Mouse (Mus musculus): ENCODE data around the gene Adamts1. TPM values are rescaled to one million over a fixed set of nuclear protein-coding genes. Genes with fewer than 3 reads are reported as not detected.
A peak's percentile ranks its signal among the peaks of the same experiment; 100 is the strongest.

Gene Adamts1
- total RNA-seq (2022): 10 to 100 TPM; 14.5 to 41.9 (median 15.6) TPM

GRCm38 (mm10) chr16:85802954-85803353, at the start of gene Adamts1:
Adamts1 (minus strand) TSS chr16:85803113.
- DNase-seq: peak; percentile 65

GRCm38 (mm10) chr16:85827066-85827465, 24.2 kb upstream of the Adamts1 start:
- no peak for DNase-seq

GRCm38 (mm10) chr16:85822330-85822916, 19.5 kb upstream of the Adamts1 start:
- DNase-seq: no peak

- DNase-seq: no peak
Observed at GRCm38 (mm10) chr16:85819808-85820458, 17.0 kb upstream of the Adamts1 start.

- DNase-seq: no peak
Observed at GRCm38 (mm10) chr16:85814116-85814515, 11.2 kb upstream of the Adamts1 start.

GRCm38 (mm10) chr16:85807626-85808025, 4.7 kb upstream of the Adamts1 start:
- no peak for DNase-seq

GRCm38 (mm10) chr16:85807072-85807471, 4.2 kb upstream of the Adamts1 start:
- DNase-seq: no peak

GRCm38 (mm10) chr16:85805581-85805980, 2.7 kb upstream of the Adamts1 start:
- DNase-seq: no peak

- peak; percentile 66 for DNase-seq
Observed at GRCm38 (mm10) chr16:85803613-85804551, 969 bp upstream of the Adamts1 start.

- DNase-seq: no peak
Observed at GRCm38 (mm10) chr16:85801971-85802811, 722 bp downstream of the Adamts1 start.

GRCm38 (mm10) chr16:85801252-85801651, 1.7 kb downstream of the Adamts1 start:
- peak; percentile 74 for DNase-seq

- DNase-seq: peak; percentile 92
Observed at GRCm38 (mm10) chr16:85800691-85801090, 2.2 kb downstream of the Adamts1 start.

GRCm38 (mm10) chr16:85799971-85800370, 2.9 kb downstream of the Adamts1 start:
- no peak for DNase-seq

GRCm38 (mm10) chr16:85798334-85798733, 4.6 kb downstream of the Adamts1 start:
- DNase-seq: no peak

GRCm38 (mm10) chr16:85797161-85797560, 5.8 kb downstream of the Adamts1 start:
- no peak for DNase-seq

- DNase-seq: no peak
Observed at GRCm38 (mm10) chr16:85795731-85796130, 7.2 kb downstream of the Adamts1 start.

- DNase-seq: no peak
Observed at GRCm38 (mm10) chr16:85793166-85793830, 9.6 kb downstream of the Adamts1 start.

- no peak for DNase-seq
Observed at GRCm38 (mm10) chr16:85781076-85781475, 21.8 kb downstream of the Adamts1 start.

- DNase-seq: no peak
Observed at GRCm38 (mm10) chr16:85779775-85780174, 23.1 kb downstream of the Adamts1 start.

- no peak for DNase-seq
Observed at GRCm38 (mm10) chr16:85772272-85772671, 30.6 kb downstream of the Adamts1 start.

GRCm38 (mm10) chr16:85767341-85767740, 35.6 kb downstream of the Adamts1 start:
- no peak for DNase-seq

GRCm38 (mm10) chr16:85765697-85766096, 37.2 kb downstream of the Adamts1 start:
- DNase-seq: no peak

Measured in adrenal gland, adult 8-10 months (tissue).